Mouse (Mus musculus): ENCODE measurements around the gene Rngtt. TPM values are rescaled to one million over a fixed set of nuclear protein-coding genes. Genes with fewer than 3 reads are reported as not detected.
A peak's percentile ranks its signal among the peaks of the same experiment; 100 is the strongest.
"Not testable (repeated sequence)": the region's sequence is repeated elsewhere in the genome, so short reads cannot be mapped to it uniquely, and the experiment has no call there.

Gene Rngtt
- polyA plus RNA-seq (2012; rRNA removed): 2.0 and 2.9 TPM in 2 replicates

- peak; percentile 45 for DNase-seq (ENCODE audit: low read depth)
These were observed at the start of gene Rngtt for GRCm38 (mm10) chr4:33309764-33310757. TSS of gene Rngtt (plus strand) at chr4:33310311.

GRCm38 (mm10) chr4:33260311-33260710, 49.8 kb upstream of the Rngtt start:
- DNase-seq (ENCODE audit: low read depth): no peak

DNA sequence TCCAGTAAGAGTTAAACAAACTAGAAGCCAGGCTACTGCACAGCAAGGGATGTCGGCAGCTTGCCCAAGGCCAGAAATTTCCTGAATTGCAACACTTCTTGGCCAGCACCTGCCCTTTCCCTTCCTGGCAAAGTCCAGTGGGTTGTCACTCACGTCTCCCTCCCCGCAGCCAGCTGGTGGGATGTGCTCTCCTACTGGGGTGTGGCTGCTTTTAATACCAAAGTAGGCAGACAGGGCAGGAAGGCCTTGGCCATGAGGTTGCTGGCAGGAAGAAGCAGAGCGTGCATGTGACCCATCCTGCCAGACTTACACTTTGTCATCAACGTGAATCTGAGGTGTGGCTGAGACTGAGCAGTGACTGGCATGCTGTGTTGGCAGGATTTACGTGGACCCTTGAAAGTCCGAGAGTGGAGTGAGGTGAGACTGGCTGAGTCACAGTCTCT, 48.8 kb upstream of the Rngtt start:
- DNase-seq (ENCODE audit: low read depth): no peak

GRCm38 (mm10) chr4:33262897-33263296, 47.2 kb upstream of the Rngtt start:
- no peak for DNase-seq (ENCODE audit: low read depth)

GRCm38 (mm10) chr4:33264979-33265726, 45.0 kb upstream of the Rngtt start:
- DNase-seq (ENCODE audit: low read depth): no peak

DNA sequence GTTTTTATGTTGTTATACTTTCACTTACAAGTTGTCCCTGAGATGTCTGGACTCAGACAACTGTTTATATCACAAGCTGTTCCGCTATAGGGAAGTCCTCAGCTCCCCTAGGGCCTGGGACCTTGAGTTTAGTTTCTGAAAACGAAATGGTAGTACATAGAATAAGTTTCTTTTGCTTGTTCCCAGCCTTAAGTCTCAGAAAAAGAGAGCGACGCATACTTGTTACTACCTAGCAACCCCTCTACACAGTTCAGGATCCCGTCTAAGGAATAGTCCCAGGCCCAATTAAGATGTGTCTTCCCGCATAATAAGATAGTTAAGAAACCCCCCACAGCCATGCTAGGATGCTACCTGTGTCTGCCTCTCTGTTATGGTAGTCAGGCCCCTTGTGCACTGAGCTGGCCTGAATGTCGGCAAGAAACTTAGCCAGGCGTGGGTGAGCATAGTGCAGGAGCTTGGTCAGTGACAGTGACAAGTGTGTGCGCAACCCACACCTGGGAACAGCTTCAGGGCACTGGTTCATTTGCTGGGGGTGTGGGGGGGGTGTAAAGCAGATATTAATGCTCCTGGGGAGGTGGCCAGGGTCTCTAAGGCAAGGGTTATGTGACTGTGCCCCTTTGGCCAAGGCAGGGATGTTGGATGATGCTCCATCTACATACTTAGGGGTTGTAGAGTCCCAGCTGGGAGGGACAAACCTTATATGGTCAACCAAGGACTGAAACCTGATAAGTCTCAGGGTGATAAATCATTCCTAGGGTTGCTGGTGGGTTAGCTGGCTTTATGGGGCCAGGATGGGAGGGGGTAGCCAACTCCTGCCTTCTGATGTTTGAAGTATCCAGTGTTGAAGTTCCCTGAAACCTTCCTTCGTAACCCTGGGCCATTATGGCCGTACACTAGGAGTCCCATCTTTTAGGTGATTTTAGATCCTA, 39.5 kb upstream of the Rngtt start:
- no peak for DNase-seq (ENCODE audit: low read depth)

- no peak for DNase-seq (ENCODE audit: low read depth)
These were observed 36.7 kb upstream of the Rngtt start for GRCm38 (mm10) chr4:33273437-33273836.

- peak; percentile 73 for DNase-seq (ENCODE audit: low read depth)
These were observed 28.0 kb upstream of the Rngtt start for GRCm38 (mm10) chr4:33281891-33282685.

DNA sequence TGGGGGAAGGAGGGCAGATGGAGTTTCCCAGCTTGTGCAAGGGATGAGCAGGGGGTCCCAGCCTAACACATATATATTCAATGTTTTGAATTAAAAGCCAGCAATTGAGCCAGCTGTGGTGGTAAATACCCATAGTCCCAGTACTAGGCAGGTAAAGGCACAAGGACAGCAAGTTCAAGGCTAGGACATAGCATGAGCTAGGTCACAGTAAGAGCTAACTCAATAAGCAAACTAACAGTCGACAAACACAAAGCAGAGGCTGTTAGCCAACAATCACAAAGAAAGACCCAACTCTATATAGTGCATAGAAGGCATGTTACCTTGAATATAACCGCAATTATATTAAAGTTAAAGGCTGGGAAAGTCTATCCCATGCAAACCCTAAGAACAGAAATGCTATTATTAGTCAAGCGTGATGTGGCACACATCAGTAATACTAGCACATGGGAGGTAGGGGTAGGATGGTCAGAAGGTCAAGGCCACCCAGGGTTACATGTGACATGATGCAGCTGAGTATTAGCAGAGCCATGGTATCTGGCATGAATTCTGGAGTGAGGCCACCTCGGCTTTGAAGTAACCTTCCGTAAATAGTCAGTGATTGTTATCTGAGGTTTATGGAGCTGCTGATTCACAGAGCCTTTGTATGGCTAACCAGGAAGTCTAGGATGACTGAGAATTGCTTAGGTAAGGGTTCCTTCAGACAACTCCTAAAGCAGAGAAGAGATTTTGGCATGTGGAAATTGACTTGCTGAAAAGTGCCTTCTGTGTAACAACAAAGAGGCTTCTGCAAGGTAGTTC, 25.8 kb upstream of the Rngtt start:
- no peak for DNase-seq (ENCODE audit: low read depth)

- DNase-seq (ENCODE audit: low read depth): no peak
These were observed 24.7 kb upstream of the Rngtt start for GRCm38 (mm10) chr4:33285448-33285847.

DNA sequence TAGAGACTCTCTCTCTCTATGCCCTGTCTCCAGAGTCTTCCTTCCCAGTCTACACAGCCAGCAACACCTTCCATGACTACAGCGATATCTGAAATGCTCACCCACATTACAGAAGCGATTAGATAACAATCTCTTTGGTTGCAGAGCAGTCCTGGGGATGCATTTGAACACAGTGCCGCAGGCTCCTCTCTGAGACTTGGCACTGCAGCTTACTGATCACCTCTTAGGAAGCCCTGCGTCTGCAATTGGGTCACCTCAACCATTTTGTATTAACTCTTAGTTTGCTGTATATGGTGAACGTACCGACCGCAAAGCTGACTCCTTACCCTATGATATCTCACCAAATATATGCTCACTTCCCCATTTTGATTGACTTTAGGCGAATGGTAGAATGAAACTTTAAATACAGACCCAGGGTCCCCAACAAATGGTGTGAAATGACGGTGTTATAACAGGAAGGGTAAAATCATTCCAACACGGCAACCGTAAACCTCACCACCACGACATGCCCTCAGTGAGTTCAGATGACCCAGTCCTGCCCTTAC, 20.9 kb upstream of the Rngtt start:
- no peak for DNase-seq (ENCODE audit: low read depth)

DNA sequence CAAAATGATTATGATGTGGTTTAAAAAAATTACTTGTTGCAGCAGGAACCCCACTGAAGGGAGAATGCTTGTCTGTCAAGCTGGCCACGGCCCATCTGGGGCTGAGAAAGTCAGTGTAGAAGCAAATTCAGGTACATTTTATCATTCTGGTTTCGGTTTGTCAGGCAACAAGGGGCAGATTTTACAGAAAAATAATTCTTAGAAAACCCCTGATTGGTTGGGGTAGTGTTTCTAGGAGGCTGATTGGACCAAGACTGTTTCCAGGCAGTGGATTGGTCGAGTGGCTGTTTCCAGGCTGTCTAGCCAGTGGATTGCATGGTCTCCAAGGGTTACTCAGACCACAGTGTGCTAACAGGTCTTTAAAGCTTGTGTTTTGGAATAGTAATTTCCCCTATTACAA, 20.1 kb upstream of the Rngtt start, which contains the start of gene Pnrc1:
Gene Pnrc1, minus strand, starts transcription at position 162 of the 400 bp plus-strand sequence.
- no peak for DNase-seq (ENCODE audit: low read depth)

DNA sequence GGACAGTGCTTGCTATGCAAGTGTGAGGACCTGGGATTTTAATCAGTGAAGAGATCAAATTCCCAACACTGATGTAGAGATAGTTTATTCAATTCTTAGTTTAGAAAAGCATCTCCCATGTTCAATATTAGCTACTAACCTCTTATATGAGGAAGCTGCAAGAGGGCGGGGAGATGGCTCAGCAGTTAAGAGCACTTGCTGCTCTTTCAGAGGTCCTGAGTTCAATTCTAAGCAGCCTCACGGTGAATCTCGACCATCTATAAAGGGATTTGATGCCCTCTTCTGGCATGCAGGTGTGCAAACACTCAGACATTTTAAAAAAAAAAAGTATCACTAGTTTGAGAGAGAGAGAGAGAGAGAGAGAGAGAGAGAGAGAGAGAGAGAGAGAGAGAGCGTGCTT, 19.2 kb upstream of the Rngtt start:
- no peak for DNase-seq (ENCODE audit: low read depth)

DNA sequence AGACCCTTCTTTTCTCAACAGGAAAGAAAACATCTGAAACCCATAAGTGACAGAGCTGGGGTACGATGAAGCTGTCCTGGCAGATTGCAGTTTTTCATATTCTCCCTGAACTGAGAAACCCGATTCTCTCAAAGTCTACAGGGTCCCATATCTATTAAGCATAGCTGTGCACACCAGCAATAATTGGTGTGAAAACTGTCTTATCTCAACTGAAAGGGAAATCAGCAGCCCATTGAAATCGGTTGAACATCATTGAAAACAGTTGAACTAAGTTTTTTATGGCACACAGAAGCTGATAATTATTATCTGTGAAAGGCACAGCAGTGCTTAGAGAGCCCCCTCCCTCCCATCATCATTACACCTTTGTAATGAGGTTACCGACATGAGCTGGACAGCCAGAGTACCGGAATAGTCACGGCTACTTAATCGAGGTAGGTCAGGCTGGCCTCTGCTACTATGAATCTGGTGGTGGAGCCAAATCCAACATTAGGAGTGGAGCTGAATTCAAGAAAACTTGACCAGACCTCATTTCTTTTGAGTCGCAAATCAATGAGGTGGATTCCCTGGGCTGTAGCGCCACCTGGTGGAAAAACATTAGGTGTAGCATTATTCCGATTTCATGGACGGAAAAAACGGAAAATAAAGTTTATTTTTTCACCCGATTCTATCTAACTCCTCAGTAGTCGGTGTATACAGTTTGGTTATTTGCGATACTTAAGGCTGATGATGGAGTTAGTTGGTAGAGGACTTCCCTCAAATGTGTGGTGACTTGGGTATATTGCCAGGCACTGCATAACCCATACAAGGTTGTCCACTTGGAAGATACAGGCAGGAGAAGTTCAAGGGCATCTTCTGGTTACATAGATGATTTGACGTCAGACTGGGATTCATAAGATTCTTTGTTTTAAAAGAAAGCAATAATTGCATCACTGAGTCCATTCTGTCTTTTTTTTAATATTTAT, 17.4 kb upstream of the Rngtt start:
- no peak for DNase-seq (ENCODE audit: low read depth)

- not testable (repeated sequence) for DNase-seq (ENCODE audit: low read depth)
These were observed 9.0 kb upstream of the Rngtt start for GRCm38 (mm10) chr4:33300891-33301665.

GRCm38 (mm10) chr4:33303057-33303456, 7.1 kb upstream of the Rngtt start:
- no peak for DNase-seq (ENCODE audit: low read depth)

DNA sequence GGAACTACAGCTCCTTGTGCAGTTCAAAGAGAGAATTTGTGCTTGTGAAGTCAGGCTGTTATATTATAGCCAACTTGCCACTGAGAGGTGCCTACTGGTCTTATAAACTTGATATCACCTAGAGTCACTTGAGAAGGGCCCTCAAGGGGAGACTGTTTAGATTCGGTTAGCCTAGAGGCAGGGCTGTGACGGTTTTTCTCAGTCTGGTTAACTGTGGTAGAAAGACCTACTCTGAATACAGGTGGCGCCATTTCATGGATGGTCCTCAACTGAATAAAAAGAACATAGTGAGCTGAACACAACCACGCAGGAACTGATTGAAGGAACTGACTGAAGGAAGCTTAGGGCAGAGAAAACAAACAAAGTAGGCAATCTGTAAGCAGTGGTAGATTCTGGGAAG, 3.0 kb upstream of the Rngtt start:
- DNase-seq (ENCODE audit: low read depth): no peak

Measured in gonadal fat pad, adult 2 months (tissue).